Mouse (Mus musculus) adrenal gland, postnatal 36 days (tissue): ENCODE results near the gene Hcar1. TPM values are rescaled to one million over a fixed set of nuclear protein-coding genes. Genes with fewer than 3 reads are reported as not detected.
A peak's percentile ranks its signal among the peaks of the same experiment; 100 is the strongest.

Experiments
- DNase-seq, 2 experiments: peaks; one replicate each; pipeline ENCODE4 v3.0.0; 2021; ENCODE audit warnings: mixed read lengths in 1 of 2
- long read RNA-seq, 2 experiments: library from polyadenylated mRNA; stranded (forward); transcript quantifications; one replicate each; pipeline ENCODE4 v2.0.0; 2021; ENCODE audit warnings: borderline sequencing depth in 2 of 2
- total RNA-seq, 2 experiments: library from RNA; stranded (reverse); gene quantifications; 2 replicates each; pipeline ENCODE4 v1.2.3; 2021

The Hcar1 gene
- total RNA-seq = 10 to 100 TPM in 1 of 2 experiments, 1 to 10 TPM in 1; 8.8 to 18.3 TPM
- long read RNA-seq, experiment 1, partial matches to known transcripts = 0 of 3 reads
- long read RNA-seq, experiment 1, other reads (novel, unspliced or antisense) = 0 of 3 reads
- long read RNA-seq, experiment 2, partial matches to known transcripts = 0 of 3 reads
- long read RNA-seq, experiment 2, other reads (novel, unspliced or antisense) = 0 of 3 reads

DNA sequence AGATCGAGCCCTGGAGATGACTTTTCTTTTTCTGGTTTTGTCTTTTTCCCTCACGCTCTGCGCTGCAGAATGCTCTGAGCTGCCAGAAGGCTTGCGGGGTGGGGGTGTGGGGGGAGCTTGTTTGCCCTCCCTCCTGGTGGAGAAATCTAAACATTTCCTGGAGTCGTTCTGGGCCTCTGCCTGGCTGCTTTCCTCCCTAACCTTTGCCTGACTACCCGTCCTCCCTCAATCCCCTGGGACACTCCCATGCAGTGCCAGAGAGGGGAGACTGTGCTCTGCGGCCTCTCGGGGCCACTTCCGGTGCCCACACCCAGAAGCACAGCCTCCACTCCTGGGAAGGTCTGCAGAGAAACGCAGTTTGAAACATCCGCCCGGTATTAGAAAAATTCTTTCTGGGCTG lies at the start of gene Hcar1:
TSS of gene Hcar1 (minus strand) at position 93 of the 400 bp plus-strand sequence.
- DNase-seq = peak in 1 of 2 experiments; percentile 41

DNA sequence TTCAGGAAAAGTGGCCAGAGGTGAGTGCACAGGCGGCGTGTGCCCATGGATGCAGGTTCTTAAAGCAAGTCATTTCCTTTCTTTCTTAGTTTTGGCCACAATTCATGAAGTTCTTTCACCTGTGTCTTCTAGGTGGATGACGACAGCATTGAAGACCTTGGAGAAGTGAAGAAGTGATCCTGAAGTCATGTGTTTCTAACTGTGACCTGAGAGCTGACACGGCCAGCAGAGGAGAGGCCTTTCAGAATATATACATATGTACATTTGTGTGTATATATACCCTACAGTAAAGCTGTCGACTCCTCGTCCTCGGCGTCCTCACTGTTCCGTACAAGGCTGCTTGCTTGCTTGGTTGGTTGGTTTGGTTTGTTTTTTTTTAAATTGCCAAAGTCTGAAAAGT lies 47.3 kb upstream of the Hcar1 start, which contains the start of gene Gm43518:
TSS of gene Gm43518 (plus strand) at position 301 of the 400 bp plus-strand sequence.
- DNase-seq = no peak

DNA sequence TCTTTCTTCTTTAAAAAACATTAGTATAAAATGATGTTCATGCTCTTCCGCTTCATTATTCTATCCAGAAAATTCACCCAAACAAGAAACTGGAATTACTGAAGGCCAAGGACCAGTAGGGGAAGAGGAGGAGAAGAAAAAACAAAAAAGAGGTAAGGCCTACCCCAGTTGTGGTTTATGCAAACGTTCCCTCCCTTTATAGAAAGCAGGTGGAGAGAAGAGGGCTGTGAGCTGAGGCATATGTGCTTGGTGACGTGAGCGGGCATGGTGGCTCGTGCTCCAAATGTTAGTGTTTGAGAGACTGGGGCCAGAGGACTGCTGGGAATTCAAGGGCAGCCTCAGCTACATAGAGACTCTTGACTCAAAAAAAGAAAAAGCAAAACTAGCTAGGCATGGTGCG lies 42.3 kb upstream of the Hcar1 start:
- no peak for DNase-seq

DNA sequence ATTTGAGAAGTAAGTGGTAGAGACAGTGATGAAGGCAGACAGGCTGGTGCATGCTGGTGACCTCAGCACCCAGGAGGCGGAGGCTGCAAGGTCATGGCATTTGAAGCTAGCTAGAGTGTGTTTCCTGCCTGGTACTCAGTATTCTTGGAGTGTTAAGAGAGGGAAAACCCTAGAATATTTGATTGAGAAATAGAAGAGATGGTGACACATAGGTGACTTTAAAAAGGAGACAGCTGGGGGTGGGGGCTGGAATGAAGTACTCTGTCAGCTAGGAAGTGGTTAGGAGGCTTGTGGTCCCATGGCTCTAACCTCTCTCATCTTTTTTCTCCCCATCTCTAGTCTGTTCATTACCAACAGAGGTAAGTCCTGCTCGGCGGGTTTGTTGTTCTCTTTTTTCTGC lies 35.0 kb upstream of the Hcar1 start:
- peak; percentile 69 to 73 for DNase-seq

DNA sequence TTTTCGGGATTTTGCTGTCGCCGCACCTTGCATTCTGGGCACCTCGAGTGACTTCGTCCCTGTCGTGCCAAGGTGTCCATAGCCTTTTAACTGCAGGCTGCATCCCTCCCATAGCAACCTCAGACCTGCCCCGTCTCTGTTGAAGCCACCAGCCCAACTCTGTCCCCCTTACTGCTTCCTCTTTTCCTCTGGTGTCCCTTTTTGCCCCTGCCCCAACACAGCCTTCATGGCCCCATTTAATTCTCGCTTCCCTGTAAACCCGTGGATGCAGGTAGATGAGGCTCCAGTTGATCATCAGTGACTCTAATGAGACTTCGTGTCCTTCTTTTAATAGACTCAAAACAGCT lies 27.8 kb upstream of the Hcar1 start:
- DNase-seq = no peak

DNA sequence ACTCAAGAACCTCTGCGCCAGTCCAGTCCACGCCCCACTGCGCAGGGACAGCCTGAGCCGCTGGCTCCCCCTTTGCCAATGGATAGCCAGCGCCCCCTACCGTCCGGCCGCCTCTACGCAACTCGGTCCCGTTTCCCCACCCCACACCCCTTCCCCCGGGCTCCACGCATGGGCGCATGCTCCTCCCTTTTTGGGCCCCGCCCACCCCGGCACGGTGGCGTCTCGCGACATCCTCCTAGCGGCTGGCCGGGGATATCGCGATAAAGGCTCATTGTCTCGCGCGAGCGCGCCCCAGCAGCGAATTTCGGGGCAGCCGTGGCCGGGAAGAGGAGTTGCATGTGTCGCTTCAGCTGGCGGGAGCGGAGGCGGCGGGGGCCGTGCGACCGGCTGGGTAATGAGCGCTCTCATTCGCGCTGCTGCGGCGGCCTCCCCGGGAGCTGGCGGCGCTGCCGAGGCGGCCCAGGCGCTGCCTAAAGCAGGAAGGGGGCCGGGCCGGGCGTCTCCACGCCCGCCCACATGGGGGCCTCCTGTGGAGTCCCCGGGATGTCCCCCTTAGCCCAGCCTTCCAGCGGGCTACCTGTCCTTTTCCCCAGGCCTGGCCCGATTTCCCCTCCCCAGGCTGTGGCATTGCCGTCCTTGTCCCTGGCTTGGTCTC lies 27.3 kb upstream of the Hcar1 start, which contains the start of gene Denr:
TSS of gene Denr (plus strand) at position 200 of the 655 bp plus-strand sequence.
- peak; percentile 100 for DNase-seq

DNA sequence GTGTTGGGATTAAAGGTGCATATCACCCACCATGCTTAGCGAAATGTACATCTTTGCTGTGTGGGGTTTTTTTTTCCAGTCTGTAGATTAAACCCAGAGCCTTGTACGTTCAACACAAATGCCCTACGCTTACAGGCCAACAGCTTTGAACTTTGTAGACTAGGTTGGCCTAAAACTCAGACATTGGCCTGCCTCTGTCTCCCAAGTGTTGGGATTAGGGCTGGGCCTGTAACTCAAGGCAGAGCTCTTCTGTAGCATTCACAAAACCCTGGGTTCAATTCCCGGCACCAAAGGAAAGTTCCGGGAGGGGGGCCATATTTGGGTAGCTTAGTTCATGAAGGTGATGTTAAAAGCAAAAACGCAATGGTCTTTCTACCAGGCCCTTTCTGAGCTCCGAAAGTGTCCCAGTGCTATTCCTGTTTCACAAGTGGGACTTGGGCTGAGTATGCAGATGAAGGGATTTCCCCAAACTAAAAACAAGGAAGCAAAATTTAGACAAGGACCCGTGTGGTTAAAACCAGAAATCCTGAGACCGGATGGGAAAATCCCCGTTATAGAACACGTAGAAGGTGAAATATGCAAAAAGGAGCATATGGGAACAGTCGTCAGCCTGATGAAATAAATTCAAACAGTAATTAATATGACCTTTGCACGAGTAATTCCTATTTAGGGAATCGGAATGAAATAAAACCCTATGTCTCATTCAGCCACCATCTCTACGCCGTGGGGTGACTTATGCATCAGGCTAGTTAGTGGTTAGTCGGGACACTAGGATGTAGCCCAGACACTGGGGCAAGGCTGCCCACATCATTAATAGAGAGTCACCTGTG lies 26.5 kb upstream of the Hcar1 start:
- DNase-seq = no peak

DNA sequence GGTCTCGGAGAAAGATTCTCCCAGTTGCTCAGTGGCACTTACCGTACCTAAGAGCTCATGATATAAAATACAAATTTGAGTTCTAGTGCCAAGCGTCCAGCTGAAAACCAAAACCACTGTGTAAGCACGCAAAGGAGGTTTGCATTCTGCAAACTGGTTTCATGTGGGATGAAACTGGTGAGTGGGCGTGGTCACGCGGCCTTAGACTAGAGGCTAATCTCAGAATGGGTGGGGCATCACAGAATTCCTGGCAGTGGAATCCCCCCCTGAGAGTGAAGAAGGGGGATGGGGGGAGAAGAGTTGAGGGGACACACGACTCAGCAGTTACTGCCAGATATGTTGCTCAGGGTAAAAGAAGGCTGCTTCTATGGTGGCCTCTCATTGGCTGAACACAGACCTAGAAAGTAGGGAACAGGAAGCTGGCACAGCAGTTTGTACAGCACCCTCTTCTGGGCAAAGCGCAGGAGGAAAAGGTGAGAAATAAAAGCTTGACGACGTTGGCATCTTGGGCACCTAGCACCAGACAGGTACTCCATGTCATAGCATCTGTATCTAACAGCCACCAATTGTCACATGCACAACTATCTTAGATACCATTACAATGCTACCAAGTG lies 24.3 kb upstream of the Hcar1 start:
- DNase-seq = no peak

DNA sequence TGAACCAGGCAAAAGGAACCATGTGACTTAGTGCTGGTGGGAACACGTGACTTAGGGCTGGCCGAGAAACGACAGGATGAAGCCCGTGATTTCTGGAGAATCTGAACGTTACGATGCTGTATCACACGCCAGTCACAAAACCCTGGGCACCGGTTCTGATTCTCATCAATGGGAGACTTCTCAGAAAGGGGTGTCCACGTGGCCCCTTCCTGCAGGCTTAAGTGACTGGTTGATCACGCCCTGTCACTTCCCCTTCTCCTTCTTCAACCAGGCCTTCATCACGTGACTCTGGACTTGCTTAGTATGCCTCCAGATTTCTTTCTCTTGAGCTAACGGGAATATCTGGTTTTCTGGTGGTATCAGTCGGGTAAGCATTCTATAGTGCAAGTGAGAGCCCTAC lies 17.5 kb upstream of the Hcar1 start:
- DNase-seq = no peak

DNA sequence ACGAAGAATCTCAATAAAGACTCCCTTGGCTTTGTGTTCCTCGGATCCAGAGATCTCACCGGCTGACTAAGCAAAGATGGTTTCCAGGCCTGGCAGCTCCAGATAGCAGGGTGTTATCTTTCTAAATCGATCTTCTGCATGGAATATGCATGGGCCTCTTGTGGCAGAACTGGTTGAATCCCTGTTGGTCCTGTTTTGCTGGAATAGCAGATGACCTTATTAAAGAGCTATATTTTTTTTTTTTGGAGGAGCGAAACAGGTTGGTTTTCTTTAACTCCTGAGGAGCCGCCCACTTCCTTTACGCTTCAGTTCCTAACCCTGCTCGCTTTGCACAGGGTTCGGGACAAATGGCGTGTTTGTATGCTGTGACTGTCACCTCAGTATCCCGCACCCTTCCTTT lies 16.6 kb upstream of the Hcar1 start:
- DNase-seq = no peak

DNA sequence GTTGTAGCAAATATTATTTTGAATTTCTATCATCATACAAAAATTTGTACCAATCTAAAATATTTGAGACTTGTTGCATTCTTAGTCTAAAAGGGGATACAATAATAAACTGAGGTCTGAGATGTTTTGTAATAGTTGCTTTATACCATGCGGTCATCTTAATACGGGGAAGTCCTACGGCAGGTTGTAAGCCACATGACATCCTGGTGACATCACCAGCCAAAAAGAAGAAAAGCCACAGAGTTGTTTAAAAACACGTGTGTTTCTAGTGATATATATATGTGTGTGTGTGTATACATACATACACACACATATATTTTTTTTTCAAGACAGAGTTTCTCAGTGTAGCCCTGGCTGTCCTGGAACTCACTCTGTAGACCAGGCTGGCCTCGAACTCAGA lies 13.7 kb upstream of the Hcar1 start:
- DNase-seq = no peak

DNA sequence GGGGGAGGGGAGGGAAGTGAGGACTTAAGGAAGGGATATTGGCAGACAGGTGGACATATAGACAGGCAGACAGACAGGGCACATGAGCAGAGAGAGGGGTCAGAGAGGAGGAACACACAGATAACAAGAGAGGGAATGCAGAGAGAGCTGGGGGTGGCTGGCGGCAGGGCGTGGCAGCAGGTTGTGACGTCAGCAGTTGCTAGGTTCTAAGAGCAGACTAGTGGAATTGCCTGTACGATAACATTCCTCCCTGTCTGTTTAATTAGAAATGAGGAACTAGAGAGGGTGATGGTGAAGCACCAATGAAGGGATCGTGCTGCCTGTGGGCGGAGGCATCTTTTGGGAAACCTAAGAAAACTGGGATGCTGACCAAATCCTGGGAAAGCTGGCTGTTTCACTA lies 11.8 kb upstream of the Hcar1 start:
- DNase-seq = peak in 1 of 2 experiments; percentile 26

DNA sequence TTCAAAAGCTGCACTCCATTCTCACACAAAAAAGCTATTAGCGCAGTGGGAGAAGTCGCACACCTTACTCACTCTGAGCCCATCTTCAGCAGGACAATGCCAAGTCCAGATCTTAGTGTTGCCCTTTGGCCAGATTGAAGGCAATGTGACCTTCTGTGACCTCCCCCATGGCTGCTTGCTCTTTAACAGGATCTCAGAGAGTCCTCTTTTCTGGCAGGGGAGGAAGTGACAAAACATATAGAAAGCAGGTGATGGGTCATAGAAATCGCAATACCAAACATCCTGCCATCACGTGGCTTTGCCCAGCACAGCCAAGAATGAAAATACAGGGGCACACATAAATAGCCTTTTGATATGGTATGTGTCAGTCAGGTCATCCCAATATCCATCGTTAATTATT lies 11.2 kb upstream of the Hcar1 start:
- DNase-seq = no peak

DNA sequence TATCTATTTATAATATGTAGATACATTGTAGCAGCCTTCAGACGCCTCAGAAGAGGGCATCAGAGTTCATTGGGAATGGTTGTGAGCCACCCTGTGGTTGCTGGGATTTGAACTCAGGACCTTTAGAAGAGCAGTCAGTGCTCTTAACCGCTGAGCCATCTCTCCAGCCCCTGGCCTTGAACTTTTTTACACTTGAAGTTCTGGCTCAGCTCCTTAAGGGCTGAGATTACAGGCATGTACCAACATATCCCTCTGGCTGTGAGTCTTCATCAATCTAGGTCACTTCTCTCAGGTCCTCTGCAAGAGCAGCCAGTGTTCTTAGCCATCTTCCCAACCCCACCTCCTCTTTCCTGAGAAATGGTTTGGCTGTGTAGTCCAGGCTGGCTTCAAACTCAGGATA lies 10.5 kb upstream of the Hcar1 start:
- no peak for DNase-seq

DNA sequence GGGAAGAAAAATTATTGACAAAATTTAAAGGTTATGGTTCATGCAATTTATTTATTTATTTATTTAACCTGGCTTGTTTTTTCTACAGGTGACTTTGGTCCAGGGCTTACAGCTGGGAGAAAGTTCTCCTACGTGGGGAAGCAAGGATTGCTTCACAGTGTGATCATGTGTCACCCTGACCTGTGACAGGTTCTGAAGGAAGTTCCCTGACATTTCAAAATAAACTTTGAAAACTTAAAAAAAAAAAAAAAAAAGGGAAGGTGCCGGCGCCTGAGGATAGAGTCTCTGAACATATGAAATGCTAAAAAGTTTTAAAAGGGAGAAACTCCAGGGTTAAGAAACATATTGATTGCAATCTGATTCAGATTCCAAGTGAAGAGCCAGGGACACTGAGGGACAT lies 6.5 kb upstream of the Hcar1 start:
- DNase-seq = no peak

DNA sequence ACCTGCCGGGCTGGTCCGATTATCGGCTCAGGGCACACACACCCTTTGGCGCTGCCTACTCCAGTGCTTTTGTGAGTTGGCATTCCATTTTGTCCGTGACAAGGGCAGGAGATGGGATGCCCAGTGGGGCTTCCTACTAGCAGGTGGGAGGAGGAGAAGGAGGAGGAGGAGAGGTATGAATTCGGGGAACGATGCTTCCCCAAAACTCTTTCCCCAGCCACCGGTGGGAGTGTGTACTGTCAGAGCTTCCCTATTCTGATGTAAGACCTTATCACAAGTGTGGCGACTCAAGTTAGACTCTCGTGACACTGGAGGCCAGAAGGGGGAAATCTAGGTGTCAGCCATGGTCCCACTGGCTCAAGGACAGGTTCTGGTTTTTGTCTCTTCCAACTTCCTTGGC lies 4.5 kb upstream of the Hcar1 start:
- no peak for DNase-seq

DNA sequence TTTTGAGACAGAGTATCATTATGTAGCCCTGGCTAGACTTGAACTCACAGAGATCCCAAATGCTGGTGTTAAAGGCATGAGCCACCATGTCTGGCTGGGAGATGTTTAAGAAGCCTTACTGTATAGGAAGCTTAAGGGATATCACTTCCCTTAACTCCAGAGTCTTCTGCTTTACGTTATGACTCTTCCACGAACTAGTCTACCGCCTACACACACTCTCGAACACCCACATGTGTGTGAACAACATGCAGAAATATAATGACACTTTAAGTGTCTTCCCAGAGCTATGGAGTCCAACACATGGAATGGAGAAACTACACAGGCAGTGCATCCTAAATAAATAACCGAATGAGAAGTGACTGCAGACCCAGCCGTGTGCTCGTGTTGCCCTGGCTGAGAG lies 4.1 kb upstream of the Hcar1 start:
- no peak for DNase-seq

DNA sequence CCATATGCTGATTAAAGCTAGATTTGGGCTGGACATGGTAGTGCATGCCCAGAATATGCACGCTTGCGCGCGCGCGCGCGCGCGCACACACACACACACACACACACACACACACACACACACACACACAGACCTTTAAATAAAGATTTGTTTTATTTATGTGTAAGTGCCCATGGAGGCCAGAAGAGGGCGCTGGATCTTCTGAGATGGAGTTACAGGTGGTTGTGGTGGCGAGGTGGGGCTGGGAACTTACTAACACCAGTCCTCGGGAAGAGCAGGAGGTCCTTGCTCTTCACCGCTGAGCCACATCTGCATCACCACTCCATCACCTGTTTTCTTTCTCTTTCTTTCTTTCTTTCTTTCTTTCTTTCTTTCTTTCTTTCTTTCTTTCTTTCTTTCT lies 958 bp upstream of the Hcar1 start:
- no peak for DNase-seq

DNA sequence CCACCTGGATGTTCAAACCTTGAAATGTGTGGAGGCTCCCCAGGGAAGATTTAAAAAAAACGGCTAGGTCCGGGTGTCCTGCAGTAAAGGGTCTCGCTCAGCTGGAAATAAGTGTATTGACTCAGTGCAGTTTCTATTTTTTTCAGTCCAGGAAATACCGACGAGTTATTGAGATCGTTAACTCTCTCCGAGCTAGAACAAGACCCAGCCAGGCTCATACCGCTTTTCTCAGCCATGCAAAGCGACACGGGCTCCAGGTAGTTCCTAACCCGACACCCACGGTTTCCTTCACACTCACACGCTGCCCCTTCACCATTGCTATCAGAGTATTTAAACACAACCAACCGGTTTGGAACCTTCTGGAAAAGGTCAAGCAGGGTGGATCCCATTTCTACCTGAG lies 1.8 kb downstream of the Hcar1 start:
- DNase-seq = no peak

DNA sequence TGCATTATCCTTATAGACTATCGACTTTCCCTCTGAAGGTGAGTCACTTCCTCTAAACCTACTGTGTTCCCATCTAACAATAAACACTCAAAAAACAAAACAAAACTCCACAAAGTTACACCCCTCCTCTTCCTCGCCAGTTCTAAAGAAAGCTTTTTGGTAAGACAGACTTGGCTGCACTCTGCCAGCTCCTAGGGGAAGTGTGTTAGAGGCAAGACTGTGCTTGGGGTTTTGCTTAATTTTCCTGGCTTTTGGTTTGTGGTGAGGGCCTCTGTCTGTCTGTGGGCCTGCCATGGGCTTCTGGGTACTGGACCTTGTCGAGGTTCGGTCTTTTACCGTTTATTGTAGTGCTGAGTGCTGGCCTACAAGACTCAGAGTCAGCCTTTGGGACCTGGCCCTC lies 5.6 kb downstream of the Hcar1 start:
- no peak for DNase-seq

DNA sequence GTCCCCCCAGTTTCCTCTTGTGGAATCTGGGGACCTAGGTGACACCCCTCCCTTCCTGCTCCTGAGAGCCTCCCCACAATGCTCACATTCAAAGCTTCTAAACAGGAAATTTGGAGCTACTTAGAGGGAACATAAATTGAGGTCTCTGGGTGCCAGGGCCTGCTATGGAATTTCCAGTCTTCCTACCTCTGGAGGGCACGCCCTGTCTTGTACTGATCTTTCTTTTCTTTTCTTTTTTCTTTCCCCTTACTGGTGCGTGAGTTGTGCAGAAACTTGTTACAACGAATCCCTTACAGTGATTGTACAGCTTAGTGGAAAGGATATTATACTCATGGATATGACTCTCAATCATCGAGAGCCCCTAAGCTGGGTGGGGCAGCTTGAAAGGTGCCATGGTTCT lies 10.2 kb downstream of the Hcar1 start:
- DNase-seq = no peak

DNA sequence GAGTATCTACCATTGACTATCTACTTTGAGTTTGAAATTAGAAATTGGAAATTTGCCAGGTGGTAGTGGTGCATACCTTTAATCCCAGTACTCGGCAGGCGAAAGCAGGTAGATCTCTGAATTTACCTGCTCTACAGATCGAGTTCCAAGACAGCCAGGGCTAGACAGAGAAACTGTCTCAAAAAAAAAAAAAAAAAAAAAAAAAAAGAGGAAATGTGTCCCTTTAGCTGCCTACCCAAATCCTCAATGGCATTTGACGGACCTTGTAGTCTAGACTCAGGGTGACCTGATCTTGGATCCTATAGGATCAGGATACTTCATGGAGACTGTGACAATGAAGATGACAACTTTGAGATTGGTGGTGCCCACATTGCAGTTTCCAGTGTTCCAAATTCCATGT lies 13.4 kb downstream of the Hcar1 start:
- no peak for DNase-seq

DNA sequence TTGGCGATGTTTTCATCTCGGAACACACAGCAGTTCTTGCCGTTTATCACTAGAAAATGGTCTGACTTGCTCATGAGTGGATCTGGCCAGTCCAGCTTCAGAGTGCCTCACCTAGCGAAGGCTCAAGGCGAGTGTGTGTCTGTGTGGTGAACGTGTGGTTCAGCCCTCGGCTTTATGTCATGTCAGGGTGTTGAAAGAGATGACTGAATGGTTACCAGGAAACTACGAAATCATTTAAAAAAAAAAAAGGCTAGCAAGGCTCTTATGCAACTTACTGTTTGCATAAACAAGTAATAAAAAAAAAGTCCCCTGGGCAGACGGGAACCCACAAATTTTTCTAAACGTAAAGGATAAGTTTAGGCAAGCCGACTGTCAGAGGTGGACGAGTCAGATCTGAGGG lies 14.5 kb downstream of the Hcar1 start, which contains the start of gene Hcar2:
TSS of gene Hcar2 (minus strand) at position 135 of the 400 bp plus-strand sequence.
- no peak for DNase-seq
